Mouse (Mus musculus) ovary, adult 10 weeks (tissue): ENCODE measurements around the gene Nudt21. TPM values are rescaled to one million over a fixed set of nuclear protein-coding genes. Genes with fewer than 3 reads are reported as not detected.

ENCODE experiments used
- polyA plus RNA-seq: library from polyadenylated mRNA; stranded (reverse); fragments of 350-450 nt; fragmentation: Illumina TruSeq; extraction: RNeasy Lipid Tissue Mini Kit (QIAGEN cat#74804); gene quantifications from one replicate; pipeline ENCODE4 v1.2.3, GENCODE M21; 2014

Gene Nudt21
- polyA plus RNA-seq: 188 TPM

DNA sequence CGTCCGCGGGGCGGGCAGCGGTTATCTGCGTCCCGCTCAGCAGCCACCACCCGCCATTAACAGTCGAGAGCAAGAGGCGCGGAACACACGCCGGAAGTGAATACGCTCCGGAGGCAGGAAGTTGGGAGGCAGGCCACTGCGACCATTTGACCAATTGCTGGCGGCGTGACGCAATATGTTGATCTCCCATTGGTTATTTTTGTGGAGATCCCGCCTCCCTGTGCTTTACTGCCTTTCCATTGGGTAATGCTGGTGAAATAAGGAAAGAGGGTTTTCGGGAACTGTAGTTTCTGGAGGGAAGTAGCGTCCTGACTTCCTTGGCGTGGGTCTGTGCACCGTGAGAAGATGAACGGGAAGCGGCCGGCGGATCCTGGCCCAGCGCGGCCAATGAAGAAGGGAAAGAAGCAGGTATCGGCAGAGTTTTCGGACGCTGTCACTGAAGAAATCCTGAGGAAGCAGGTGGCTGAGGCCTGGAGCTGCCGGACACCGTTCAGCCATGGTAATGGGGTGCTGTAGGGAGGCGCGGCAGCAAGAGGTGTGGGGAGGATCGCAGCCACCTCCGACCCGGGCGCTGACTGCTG, at the start of gene Nudt21, which contains the start of gene Ogfod1:
Gene Nudt21, minus strand, starts transcription at position 88 of the 581 bp plus-strand sequence.
Gene Ogfod1, plus strand, starts transcription at position 255 of the 581 bp plus-strand sequence.

DNA sequence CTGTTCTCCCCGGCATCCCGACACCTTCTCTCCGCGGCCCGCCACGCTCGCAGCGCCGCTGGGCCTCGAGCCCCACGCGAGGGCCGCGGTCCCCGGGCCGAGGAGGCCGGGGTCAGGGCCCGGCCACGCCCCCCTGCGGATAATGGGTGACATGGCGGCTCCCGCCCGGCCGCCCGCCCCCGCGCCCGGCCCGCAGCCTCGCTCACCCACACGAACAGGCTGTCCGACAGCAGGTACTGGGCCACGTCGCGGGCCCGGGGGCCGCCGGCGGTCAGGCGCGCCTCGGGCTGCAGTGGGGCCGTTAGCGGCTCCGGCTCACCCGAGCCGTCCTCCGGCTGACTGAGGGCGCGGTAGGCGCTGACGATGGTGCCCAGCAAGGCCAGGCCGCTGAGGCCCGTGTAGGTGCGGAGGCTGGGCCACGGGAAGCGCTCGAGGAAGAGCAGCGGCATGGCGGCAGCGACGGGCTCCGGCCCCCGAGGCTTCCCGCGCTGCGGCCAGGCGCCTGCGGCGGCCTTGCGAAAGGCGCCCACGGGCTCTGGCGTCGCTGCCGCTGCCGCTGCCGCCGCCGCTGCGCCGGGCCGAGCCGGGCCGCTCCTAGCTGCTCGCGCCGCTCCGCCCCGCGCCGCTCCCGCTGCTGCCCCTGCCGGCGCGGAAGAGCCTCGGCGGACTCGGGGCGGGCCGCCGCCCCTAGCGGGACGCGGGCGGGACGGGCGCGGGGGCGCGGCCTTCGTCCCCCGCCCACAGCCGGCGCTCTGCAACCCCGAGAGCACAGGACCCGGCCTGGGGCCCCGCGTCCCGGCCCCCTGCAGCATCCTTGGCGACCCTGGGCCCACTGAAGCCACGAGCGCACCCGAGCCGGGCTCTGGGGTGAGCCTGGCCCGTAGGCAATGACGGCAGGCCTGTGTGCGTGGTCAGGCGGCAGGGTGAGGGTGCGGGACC, 24.5 kb downstream of the Nudt21 start, which contains the start of gene Amfr:
Gene Amfr, minus strand, starts transcription at position 830 of the 939 bp plus-strand sequence.

Other genes starting within 250 kb of the Nudt21 start
- 24.5 TPM for gene Gnao1, start 227.1 kb downstream of the Nudt21 start, polyA plus RNA-seq
- gene Amfr, start 24.2 kb downstream of the Nudt21 start, polyA plus RNA-seq: 194 TPM
- gene Ogfod1, start 167 bp upstream of the Nudt21 start, polyA plus RNA-seq: 22.6 TPM
- 11.3 TPM for gene Bbs2, start 61.9 kb upstream of the Nudt21 start, polyA plus RNA-seq
- not detected for gene Mt4, start 100.2 kb upstream of the Nudt21 start, polyA plus RNA-seq
- not detected for gene Mt3, start 115.6 kb upstream of the Nudt21 start, polyA plus RNA-seq
- 34.3 TPM for gene Mt2, start 135.6 kb upstream of the Nudt21 start, polyA plus RNA-seq
- 12.5 TPM for gene Mt1, start 142.1 kb upstream of the Nudt21 start, polyA plus RNA-seq
- 21.6 TPM for gene Nup93, start 177.5 kb upstream of the Nudt21 start, polyA plus RNA-seq